Mouse (Mus musculus) kidney, adult 8-10 months (tissue): Measurements from ENCODE around the gene Adamts14.

ENCODE experiments used
- DNase-seq, 2 experiments: peaks; one replicate each; pipeline ENCODE4 v3.0.0; 2022

Gene Adamts14

DNA sequence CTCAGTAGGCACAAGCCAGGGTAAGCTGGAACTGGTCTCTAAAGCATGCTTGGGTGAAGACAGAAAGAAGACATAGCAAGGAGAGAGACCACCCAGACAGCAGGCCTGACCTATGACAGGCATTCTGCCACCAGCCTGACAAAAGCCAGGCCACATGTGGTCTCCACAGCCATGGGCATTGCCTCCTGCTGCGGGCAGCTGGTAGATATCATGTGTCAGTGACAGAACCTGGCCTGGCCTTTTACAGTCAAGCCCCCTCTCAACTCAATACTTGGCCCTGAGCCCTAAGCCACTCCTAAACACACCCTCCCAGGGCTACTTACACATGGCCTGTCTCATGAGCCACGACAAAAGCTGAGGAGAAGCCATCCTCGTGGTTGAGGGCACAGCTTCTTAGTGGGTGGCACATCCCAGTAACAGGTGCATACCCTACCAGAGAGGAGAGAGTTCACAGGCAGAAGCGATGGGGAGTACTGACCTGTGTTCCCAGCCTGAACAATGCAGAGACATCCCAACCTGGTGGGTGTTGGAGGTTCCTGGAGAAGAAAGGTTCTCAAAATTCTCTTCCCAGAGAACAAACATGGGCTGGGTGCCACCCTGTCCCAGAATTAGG, 46.3 kb downstream of the Adamts14 start:
- DNase-seq, result no peak

DNA sequence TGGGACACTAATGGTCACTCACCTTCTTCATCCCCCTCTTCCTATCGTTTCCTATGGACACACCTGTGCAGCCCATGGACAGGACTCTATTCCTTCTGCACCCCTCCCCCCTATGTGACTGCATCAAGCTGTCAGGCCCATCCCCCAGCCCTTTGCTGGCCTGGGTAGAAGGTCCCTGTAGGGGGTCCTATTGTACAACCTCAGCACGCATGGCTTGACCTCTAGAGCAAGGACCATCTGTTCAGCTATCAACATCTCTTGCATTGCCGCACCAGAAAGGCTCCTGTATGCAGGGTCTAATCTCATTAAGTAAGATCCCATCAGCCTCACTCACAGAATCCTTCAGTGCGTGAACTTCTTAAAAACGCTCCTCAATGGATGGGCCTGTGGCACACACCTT, 47.5 kb downstream of the Adamts14 start:
- no peak for DNase-seq

DNA sequence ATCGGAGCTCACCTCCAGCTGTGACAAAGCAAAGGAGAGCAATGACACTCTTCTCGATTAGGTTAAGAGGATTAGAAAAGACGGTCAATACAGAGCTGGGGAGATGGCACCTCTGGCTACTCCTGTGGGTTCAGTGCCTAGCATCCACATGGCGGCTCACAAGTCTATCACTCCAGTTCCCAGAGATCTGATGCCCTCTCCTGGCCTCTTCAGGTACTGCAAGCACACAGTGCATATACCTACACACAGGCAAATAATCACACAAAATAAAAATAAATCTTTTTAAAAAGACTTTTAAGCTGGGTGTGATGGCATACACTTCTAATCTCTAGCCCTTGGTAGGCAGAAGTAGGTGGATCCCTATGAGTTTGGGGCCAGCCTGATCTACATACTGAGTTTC, 53.9 kb downstream of the Adamts14 start:
- no peak for DNase-seq

DNA sequence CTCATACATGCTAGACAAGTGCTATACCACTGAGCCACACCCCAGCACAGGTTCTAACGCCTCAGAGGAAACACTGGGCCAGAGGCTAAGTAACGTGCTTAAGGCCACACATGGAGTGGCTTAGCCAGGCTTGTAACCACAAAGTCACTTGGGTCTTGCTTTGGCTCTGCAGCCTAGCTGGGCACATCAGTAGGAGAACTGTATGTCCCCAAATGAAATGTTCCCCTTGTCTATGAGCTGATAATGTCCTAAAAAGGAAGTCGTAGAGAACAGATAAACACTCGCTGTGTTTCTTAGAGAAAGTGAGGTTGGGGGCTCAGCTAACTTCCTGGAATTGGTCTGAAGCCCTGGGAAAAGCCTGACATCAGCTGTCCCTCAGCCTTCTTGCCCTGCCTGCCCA, 57.1 kb downstream of the Adamts14 start:
- DNase-seq, result no peak

DNA sequence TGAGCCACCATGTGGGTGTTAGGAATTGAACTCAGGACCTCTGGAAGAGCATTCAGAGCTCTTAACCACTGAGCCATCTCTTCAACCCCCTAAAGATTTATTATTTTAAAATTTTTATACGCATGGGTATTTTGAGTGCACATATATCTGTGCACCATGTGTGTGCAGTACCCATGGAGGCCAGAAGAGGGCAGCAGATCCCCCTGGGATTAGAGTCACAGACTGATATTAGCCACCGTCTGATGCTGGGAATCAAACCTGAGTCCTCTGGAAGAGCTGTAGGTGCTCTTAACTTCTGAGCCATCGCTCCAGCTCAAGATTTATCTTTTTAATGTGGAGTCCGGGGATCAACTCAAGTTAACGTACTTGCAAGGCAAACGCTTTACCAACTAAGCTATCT, 57.6 kb downstream of the Adamts14 start:
- no peak for DNase-seq

DNA sequence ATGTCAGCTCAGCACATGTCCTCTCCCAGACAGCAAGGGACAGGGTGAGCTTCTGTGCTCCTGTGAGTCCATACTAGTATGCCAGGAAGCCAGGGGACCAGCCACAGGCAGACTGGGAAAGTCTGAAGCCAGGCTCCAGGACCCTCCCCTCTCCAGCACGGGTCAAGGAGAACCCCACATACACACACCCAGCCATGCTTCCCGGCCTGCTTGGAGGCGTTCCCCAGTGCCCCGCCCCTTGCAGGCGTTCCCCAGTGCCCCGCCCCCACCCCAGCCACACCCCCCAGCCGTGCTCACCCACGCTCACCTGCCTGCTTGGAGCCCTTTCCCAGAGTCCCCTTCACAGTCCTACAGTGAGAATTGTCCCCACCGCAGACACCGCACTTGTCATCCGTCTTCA, 60.4 kb downstream of the Adamts14 start:
- DNase-seq, result no peak

DNA sequence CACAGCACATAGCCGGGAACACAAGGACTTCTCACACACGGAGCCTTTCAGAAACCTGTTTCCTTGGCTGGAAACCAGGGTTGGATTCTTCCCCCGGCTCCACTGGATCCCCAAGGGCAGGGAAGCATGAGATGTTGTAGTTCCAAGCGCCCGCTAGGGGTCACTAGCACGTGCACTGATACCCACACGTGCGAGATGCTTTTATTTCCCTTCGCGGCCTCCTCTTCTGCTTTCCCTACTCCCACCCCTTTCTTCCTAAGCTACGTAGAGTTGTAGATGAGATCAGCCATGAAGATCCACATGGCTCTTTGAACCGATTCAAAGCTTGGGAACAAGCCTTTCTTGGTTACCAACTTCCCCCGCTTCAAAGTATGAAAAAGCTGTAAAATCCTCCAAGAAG, 61.5 kb downstream of the Adamts14 start:
- DNase-seq, result peak; percentile 14 to 42

DNA sequence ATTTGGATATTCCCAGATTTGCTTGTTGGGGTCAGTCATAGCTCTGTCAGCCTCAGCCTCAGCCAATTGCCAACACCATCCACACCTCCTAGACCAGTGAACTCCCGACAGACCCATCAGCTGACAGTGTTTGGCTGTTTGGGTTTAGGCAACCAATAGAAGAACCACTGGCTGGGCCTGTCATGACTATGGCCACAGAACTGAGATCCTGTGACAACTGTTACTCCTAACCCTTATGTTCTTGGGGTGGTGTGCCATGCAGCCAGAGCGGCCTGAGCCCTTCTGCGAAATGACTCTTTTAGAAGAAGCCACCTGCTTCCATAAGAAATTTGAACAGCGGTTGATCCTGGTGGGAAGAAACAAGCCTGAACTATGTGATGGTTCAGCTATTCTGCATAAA, 62.1 kb downstream of the Adamts14 start:
- DNase-seq, result no peak

DNA sequence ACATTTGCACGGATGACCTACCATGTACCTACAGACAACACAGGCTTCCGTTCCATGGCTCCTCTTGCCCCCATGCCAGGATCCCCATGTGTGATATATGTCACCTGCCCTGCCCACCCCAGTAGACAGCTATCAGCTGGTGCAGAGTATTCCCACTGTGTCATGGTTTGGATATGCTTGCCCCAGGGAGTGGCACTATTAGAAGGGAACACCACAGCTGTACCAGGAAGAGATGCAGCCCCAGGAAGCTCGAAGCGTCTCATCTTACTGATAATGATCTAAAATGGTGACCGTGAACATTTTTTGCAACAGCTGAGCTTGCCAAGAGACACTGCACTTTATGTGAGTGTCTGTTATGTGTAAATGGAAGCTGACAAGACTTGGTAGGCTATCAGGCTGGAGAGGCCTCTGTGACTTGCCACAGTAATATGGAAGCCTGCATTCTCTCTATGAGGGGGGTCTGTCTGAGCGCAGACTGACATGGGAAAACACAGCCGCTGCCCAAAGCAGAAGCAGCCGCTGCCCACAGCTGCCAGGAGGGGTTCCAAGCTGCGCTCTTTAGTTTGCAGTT, 65.0 kb downstream of the Adamts14 start:
- no peak for DNase-seq

DNA sequence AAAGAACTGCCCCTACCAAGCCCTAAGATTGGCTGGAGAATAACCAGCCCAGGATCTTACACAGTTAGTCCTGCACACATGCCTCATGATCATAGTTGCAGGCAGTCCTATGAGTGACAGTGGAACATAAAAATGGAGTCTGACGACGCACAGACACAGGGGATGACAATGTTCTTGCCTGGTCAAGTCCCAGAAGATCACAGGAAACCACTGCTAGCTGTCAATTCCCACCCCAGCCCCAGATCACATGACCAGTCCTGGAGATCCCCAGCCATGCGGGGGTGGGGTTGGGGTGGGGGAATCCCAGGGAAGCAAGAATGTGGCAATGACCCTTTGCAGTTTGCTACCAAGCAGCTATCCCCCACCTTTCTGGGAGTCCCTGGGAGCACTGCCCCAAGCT, 69.3 kb downstream of the Adamts14 start:
- no peak for DNase-seq

DNA sequence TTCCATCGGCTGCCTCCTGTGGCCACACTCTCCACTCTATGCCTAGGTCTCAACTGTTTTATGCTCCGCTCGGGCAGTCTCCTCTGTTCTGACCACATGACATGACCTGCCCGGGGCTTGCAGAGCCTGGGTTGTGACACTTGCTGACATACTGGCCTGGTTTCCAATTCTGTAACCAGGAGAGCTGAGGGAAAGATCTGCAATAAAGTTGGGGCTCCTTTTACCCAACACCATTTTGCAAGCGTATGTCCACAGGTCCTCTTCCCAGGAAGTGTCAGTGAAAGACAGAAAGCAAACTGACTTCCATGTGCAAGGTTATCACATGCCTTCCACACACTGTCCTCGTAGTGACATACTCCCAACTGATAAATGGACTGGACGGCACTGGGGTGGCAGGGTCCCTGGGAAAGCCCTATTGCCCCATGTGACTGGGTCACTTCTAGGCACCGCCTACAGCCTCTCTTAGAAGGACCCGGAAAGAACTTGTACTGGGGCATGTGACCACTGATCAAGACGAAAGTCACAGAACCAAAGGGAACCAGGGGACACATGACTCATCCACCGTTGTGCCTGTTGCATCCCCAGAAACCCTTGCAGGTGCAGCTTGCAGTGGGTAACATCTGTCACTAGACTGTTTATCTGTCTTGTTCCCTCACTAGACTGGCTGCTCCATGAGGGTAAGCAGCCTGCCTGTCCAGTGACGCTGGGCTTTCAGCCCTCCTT, 71.5 kb downstream of the Adamts14 start:
- no peak for DNase-seq

DNA sequence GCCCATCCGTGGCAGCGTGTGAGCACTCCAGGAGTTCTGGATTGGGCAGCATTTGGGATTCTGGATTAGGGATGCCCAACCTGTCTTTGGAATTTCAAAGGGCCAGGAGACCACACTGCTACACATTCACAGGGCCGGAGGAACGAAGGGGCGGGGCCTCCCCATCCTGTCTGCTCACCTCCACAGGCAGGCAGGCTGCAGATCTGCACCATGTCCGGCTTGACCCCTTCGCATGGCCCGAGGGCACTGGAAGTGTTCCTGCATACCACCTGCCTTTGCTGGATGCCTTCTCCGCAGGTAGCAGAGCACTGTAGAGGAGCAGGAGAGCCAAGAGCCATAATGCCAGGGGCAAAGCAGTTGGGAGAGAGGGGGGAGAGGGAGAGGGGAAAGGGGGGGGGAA, 72.2 kb downstream of the Adamts14 start:
- no peak for DNase-seq

DNA sequence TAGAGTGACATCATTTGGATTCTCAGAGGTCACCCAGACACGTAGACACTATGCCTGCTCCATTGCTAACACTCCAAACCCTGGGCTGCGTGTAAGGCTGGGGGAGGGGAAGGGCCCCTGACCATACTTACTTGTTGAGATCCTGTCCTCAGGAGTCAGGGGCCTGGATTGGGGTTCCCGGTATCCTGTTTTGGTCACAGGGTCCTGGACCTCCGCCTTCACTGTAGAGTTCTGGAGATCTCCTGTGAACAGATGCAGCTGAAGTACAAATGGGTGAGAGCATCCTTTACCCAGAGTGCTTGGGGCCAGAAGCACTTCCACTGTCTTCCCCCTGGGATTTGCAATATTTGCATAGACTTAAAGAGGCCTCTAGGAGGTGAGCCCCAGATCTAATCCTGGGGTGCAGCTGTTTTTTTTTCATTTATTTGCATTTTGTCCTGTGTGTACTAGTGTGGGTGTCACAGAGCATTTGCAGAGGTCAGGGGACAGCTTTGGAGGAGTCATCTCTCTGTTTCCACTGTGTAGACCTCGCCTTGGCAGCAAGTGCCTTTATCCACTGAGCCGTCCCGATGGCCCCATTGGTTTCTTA, 72.9 kb downstream of the Adamts14 start:
- no peak for DNase-seq

DNA sequence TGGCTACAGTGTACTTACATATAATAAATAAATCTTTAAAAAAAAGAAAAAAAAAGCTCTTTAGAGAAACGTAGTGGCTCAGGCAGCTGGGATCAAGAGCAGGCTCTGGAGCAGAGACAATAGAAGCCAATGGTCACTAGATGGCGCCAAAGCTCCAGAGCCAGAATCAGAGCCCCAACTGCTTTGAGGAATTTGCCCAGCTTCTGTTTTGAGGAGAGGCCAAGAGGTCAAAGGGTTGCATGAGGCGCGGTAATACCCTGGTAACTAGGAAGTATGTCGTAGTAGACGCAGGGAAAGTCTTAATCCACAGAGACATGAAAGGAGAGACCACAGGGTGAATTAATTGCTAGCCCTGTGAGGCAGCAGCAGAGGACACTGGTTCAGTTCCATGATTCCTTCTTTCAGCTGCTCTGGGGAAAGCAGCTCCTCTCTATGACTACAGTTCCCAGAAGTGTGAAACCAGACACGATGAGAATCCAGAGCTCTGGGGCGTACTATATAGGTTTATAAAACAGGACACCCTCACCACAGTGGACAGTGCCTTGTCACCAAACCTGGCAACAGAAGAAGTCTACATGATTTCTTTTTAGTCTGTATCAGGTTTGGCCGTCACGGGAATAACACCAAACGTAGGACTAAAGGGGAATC, 73.5 kb downstream of the Adamts14 start:
- peak; percentile 66 to 72 for DNase-seq

DNA sequence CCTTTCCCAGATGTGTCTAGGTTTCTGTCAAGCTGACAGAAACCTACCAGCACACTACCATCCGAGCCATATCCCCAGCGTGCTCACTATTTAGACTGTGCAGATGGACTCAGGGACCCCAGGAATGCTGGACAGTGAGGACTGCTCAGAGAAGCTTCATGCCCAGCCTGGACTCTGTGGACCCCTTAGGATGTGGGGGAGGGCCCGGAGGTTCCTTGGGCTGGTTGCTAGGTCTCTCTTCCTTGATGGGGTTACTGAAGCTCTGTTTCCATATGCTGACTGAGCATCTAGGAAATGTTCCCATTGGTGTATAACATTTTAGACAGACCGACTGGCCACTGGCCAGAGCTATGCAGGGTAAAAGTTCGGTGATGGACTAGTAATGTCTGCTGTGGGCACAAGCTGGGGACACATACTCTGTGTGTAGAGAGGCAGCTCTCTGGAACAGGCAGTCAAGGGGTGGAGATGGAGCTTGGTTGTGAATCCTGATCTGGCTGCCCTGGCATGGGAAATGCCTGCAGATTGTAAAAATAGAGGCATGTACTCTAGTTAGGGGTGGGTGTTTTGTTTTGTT, 77.4 kb downstream of the Adamts14 start:
- no peak for DNase-seq

DNA sequence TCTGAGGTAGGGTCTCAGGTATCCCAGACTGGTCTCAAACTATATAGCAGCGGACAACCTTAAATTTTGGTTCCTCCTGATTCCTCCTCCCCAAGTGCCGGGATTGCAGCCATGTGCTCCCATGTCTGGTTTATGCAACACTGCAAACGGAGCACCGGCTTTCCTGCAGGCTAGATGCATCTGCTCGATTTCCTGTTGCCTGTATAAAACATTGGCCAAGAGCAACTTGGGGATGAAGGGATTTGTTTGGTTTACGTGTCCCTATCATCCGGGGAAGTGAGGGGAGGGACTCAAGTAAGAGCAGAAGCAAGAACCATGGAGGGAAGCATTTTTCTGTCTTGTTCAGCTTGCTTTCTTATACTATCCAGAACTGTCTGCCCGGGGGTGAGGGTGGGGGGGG, 78.0 kb downstream of the Adamts14 start:
- no peak for DNase-seq

DNA sequence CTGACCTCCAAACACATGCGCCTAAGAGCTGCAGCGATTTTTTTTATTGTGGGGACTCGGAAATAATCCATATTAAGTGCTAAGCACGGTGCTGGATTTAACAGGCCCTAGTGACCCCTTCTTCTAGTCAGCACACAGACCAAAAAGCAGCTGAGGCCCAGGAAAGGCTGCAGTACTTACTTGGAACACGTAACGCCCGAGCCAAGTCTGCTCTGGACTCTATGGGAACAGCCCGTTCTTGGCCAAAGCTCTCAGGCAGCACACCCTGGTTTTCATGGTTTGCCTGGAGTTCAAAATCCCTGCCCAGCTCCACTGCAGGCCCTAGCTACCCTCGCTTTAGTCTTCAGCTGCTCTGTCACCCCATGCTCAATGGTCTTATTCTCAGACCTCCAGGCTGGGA, 78.6 kb downstream of the Adamts14 start:
- no peak for DNase-seq

DNA sequence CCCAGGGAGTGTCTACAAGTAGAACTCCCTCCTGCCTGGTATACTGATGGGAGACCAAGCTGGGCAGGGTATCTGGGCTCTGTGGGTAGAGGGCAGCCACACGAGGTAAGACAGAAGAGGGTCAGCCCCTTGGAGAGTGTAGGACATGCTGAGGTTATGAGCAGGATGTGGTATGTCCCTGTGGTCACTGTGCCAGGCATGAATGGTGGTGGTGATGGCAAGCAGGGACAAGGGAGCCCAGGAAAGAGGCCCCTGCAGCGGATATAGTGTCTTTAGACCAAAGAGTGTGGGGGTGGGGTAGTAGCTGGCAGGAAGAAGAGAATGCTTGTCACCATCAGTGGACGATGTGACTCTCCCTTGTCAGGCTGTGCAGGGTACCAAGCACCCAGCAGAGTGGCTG, 85.2 kb downstream of the Adamts14 start:
- DNase-seq, result no peak

DNA sequence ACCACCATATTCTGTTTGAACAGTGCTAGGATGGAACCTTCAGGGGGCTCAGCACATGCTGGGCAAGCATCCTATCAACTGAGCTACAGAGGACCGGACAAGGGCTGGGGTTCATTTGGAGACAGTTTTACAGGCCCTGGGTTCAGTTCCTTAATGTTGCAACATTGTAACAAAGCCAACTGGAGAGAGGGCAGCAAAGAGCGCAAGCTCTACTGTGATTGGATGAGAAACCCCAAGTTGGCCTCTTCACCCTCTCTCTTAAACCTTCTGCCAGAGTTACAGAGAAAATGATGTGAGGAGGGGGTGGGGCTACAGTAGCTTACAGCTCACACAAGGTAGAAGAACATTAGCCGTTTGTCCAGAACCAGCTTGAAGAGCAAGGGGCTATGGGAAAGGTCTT, 86.2 kb downstream of the Adamts14 start:
- no peak for DNase-seq

DNA sequence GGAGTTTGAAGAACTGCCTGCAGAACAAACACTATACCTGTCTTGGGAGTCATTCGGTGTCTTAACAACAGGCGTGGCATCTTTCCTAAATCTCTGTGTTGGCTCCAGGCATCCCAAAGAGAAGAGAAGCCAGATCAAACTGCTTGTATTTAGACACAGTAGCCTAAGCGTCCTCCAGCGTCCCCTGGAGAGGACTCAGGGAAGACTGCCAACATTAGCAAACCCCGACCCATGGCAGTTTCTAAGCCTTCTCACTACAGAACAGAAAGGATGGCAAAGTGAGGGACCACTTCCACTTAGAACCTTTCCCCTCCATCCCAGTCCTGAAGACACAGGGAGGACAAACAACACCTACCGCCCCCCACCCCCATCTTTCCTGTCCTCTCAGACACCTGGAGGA, 93.3 kb downstream of the Adamts14 start:
- DNase-seq, result no peak

DNA sequence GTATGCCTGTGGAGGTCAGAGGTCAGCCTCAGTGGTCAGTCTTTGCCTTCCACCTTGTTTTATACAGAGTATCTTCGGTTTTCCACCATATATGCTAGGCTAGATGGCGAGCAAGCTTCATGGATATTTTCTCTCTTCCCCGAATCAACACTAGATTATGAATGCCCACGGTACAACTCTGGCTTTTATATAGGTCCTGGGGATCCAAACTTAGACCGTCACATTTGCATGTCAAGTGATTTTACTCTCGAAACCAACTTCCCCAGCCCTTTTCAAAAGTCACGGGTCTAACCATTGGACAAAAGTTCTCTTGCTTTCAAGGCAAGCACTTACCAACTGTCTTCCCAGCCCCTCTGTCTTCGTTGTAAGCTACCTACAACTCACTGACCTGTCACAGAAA, 94.6 kb downstream of the Adamts14 start:
- DNase-seq, result no peak

DNA sequence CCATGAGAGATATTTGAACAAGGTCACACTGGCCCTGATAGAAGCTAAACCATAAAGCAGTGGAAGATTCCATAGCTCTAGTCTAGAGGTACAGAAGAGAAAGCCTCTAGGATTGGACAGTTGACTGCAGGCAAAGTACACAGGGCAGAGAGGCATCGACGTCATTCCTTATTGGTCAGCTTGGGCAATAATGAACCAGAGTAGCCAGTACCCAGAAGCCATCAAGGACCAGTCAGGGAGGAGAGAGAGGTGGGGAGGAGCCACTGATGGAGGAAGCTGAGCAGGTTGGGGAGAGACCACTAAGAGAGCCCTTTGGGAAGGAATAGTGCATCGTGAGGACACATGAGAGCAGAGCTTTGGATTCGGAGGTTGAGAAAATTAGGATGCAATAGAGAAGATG, 95.5 kb downstream of the Adamts14 start:
- DNase-seq, result no peak

DNA sequence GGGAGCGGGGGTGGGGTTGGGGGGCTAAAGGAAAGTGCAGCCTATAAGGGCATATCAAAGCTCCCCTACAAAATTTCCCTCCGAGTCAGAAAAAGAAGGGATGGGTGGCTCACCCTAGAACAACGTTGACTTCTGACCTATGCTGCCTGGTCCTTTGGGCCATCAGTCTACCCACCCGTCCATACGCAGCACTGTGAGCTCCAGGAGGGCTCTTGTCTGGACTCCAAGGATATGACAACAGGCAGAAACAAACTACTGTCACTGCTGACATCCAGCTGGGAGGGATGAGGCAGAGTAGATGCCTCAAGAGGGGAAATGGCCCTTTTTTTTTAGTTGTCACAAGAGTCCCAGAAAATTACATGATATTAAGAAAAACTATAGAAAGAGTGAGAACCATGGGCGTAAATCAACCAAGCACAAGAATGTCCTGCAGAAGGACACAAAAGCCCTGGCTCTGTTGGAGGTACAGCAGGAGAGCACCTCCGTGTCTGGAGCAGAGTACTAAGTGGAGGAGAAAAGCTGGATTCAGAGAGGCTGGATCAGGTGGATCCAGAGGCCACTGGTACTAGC, 96.9 kb downstream of the Adamts14 start:
- DNase-seq, result no peak
